Mouse (Mus musculus): ENCODE results near the gene Nrm. TPM values are rescaled to one million over a fixed set of nuclear protein-coding genes. Genes with fewer than 3 reads are reported as not detected.

Nrm gene
- total and polyA plus RNA-seq, 2 experiments from 2014 or later = 11.8 to 12.1 TPM

GRCm38 (mm10) chr17:35866911-35867890, 6.1 kb downstream of the Nrm start:
- Histone ChIP-seq H3K4me1 (ENCODE audit: insufficient read depth, low read length) (peaks cover 20% of the 10 kb centered on the region), H3K9me3 (ENCODE audit: low read length) (no peaks in the 10 kb centered on the region), H3K27me3 (ENCODE audit: insufficient read depth, low read length) (no peaks in the 10 kb centered on the region), H3K9ac (replicated peaks; ENCODE audit: low read length, poor library complexity, severe bottlenecking) (peak overlapping the region; percentile 83), H3K4me3 (ENCODE audit: low read depth, low read length) (peak overlapping the region; percentile 76), H3K27ac (ENCODE audit: low read depth, low read length) (peak overlapping the region; percentile 89), H3K36me3 (ENCODE audit: insufficient read depth, low read length) (no peaks in the 10 kb centered on the region), H3K4me2 (ENCODE audit: low read depth, low read length, poor library complexity, severe bottlenecking) (peak overlapping the region; percentile 91)
- 0 out of 2 replicates have a peak, but pooled peaks have one; percentile 23 for TF ChIP-seq CTCF (IDR thresholded peaks at IDR 0.05)
- DNase-seq (ENCODE audit: low spot score) (no peak), ATAC-seq (ENCODE audit: low FRiP score) (no peak)
- 6% methylated on average over 26 of the region's 26 CpGs for WGBS

GRCm38 (mm10) chr17:35868165-35868820, 7.2 kb downstream of the Nrm start:
- ATAC-seq (ENCODE audit: low FRiP score) = no peak
- H3K4me2 ChIP-seq (ENCODE audit: low read depth, low read length, poor library complexity, severe bottlenecking) = peak overlapping the region; percentile 91
- no peaks in the 10 kb centered on the region for H3K36me3 ChIP-seq (ENCODE audit: insufficient read depth, low read length)
- no peaks in the 10 kb centered on the region for H3K9me3 ChIP-seq (ENCODE audit: low read length)
- peak overlapping the region; percentile 76 for H3K4me3 ChIP-seq (ENCODE audit: low read depth, low read length)
- no peak for TF ChIP-seq CTCF (IDR thresholded peaks at IDR 0.05)
- peak overlapping the region; percentile 69 for H3K9ac ChIP-seq (replicated peaks; ENCODE audit: low read length, poor library complexity, severe bottlenecking)
- no peak for DNase-seq (ENCODE audit: low spot score)
- peak overlapping the region; percentile 89 for H3K27ac ChIP-seq (ENCODE audit: low read depth, low read length)
- no peaks in the 10 kb centered on the region for H3K27me3 ChIP-seq (ENCODE audit: insufficient read depth, low read length)
- 25% methylated on average over 17 of the region's 17 CpGs for WGBS
- H3K4me1 ChIP-seq (ENCODE audit: insufficient read depth, low read length) = peaks cover 24% of the 10 kb centered on the region

- ATAC-seq (ENCODE audit: low FRiP score) = no peak
- H3K27ac ChIP-seq (ENCODE audit: low read depth, low read length) = peak overlapping the region; percentile 33; the same call in 1 of the 2 replicates
- H3K27me3 ChIP-seq (ENCODE audit: insufficient read depth, low read length) = no peaks in the 10 kb centered on the region
- peak overlapping the region; percentile 69 for H3K9ac ChIP-seq (replicated peaks; ENCODE audit: low read length, poor library complexity, severe bottlenecking)
- peak overlapping the region; percentile 91 for H3K4me2 ChIP-seq (ENCODE audit: low read depth, low read length, poor library complexity, severe bottlenecking)
- peaks cover 24% of the 10 kb centered on the region for H3K4me1 ChIP-seq (ENCODE audit: insufficient read depth, low read length)
- no peaks in the 10 kb centered on the region for H3K9me3 ChIP-seq (ENCODE audit: low read length)
- no peak for DNase-seq (ENCODE audit: low spot score)
- WGBS = 3% methylated on average over 7 of the region's 7 CpGs
- no peaks in the 10 kb centered on the region for H3K36me3 ChIP-seq (ENCODE audit: insufficient read depth, low read length)
- peak overlapping the region; percentile 76 for H3K4me3 ChIP-seq (ENCODE audit: low read depth, low read length)
- TF ChIP-seq CTCF (IDR thresholded peaks at IDR 0.05) = no peak
Measured at GRCm38 (mm10) chr17:35868961-35869345, 7.8 kb downstream of the Nrm start.

- no peak for ATAC-seq (ENCODE audit: low FRiP score)
- Histone ChIP-seq H3K9ac (replicated peaks; ENCODE audit: low read length, poor library complexity, severe bottlenecking) (peak overlapping the region; percentile 69), H3K27me3 (ENCODE audit: insufficient read depth, low read length) (no peaks in the 10 kb centered on the region), H3K36me3 (ENCODE audit: insufficient read depth, low read length) (no peaks in the 10 kb centered on the region), H3K4me1 (ENCODE audit: insufficient read depth, low read length) (peaks cover 24% of the 10 kb centered on the region), H3K4me3 (ENCODE audit: low read depth, low read length) (peak overlapping the region; percentile 76), H3K27ac (ENCODE audit: low read depth, low read length) (peak overlapping the region; percentile 57), H3K4me2 (ENCODE audit: low read depth, low read length, poor library complexity, severe bottlenecking) (peak overlapping the region; percentile 91), H3K9me3 (ENCODE audit: low read length) (no peaks in the 10 kb centered on the region)
- WGBS = 2% methylated on average over 7 of the region's 7 CpGs
- TF ChIP-seq CTCF (IDR thresholded peaks at IDR 0.05) = no peak
- peak; percentile 21 for DNase-seq (ENCODE audit: low spot score)
Measured at GRCm38 (mm10) chr17:35869346-35870067, 8.4 kb downstream of the Nrm start.

- Histone ChIP-seq H3K27ac (ENCODE audit: low read depth, low read length) (peak overlapping the region; percentile 57), H3K4me3 (ENCODE audit: low read depth, low read length) (peak overlapping the region; percentile 76), H3K9me3 (ENCODE audit: low read length) (no peaks in the 10 kb centered on the region), H3K36me3 (ENCODE audit: insufficient read depth, low read length) (peaks cover 4% of the 10 kb centered on the region; the same call in 1 of the 2 replicates), H3K4me2 (ENCODE audit: low read depth, low read length, poor library complexity, severe bottlenecking) (peak overlapping the region; percentile 91), H3K27me3 (ENCODE audit: insufficient read depth, low read length) (no peaks in the 10 kb centered on the region), H3K4me1 (ENCODE audit: insufficient read depth, low read length) (peaks cover 22% of the 10 kb centered on the region), H3K9ac (replicated peaks; ENCODE audit: low read length, poor library complexity, severe bottlenecking) (peak overlapping the region; percentile 69)
- 69% methylated on average over 9 of the region's 9 CpGs for WGBS
- DNase-seq (ENCODE audit: low spot score) (no peak), ATAC-seq (ENCODE audit: low FRiP score) (no peak)
- TF ChIP-seq CTCF (IDR thresholded peaks at IDR 0.05) = no peak
Measured at GRCm38 (mm10) chr17:35870151-35870883, 9.2 kb downstream of the Nrm start.

All from midbrain, postnatal 0 days (tissue).